Mouse (Mus musculus) left cerebral cortex, adult 2 months (tissue): Measurements from ENCODE around the gene Gde1. TPM values are rescaled to one million over a fixed set of nuclear protein-coding genes. Genes with fewer than 3 reads are reported as not detected.

ENCODE experiments used
- DNase-seq, 2 experiments: peaks; one replicate each; pipeline ENCODE4 v3.0.0; 2021 to 2022; ENCODE audit warnings: low spot score in 2 of 2, mixed read lengths in 1 of 2; ENCODE audit errors: extremely low spot score in 1 of 2
- H3K27ac ChIP-seq: fragments of 200-600 bp; 2 replicates; pipeline ENCODE4 v1.8.1; 2022
- H3K4me3 ChIP-seq: fragments of 200-600 bp; 2 replicates; pipeline ENCODE4 v1.8.1; 2022
- CTCF ChIP-seq: fragments of 200-600 bp; IDR thresholded peaks from 2 replicates; pipeline ENCODE4 v1.8.1; 2022; ENCODE audit warnings: antibody characterized with exemption, mild to moderate bottlenecking, moderate library complexity
- intact Hi-C: fragments of 180-260 bp; cut with DNase I; formaldehyde crosslinking; loops from one replicate; pipeline ENCODE4 v1.15.1; 2025
- total RNA-seq, 2 experiments: library from RNA; stranded (reverse); gene quantifications; 2 replicates each; pipeline ENCODE4 v1.2.3; 2021

Gde1 gene
- total RNA-seq, 2 experiments from 2014 or later, result 236 to 239 TPM

GRCm38 (mm10) chr7:118704001-118704850 is 1.4 kb downstream of the Gde1 start:
- no peak for TF ChIP-seq CTCF
- Histone ChIP-seq H3K4me3 (peak overlapping the region; percentile 99), H3K27ac (peak overlapping the region; percentile 98)
- intact Hi-C loops, result no loop called here
- no peak for DNase-seq

- Histone ChIP-seq H3K27ac (peak overlapping the region; percentile 10), H3K4me3 (peak overlapping the region; percentile 99)
- intact Hi-C loops, result no loop called here
- TF ChIP-seq CTCF, result no peak
- no peak for DNase-seq
Measured at GRCm38 (mm10) chr7:118703144-118703561, 2.4 kb downstream of the Gde1 start.

GRCm38 (mm10) chr7:118698882-118699281 is 6.7 kb downstream of the Gde1 start:
- H3K4me3 ChIP-seq, result no peak overlapping the region
- DNase-seq, result no peak
- intact Hi-C loops, result no loop called here
- TF ChIP-seq CTCF, result no peak
- H3K27ac ChIP-seq, result no peak overlapping the region

- no peak for DNase-seq
- H3K27ac ChIP-seq, result no peak overlapping the region
- no peak for TF ChIP-seq CTCF
- H3K4me3 ChIP-seq, result no peak overlapping the region
- intact Hi-C loops, result no loop called here
Measured at GRCm38 (mm10) chr7:118697168-118697567, 8.4 kb downstream of the Gde1 start.

- Histone ChIP-seq H3K4me3 (no peak overlapping the region), H3K27ac (no peak overlapping the region)
- DNase-seq, result no peak
- TF ChIP-seq CTCF, result no peak
- intact Hi-C loops, result no loop called here
Measured at GRCm38 (mm10) chr7:118696146-118696545, 9.4 kb downstream of the Gde1 start.

GRCm38 (mm10) chr7:118691287-118691686 is 14.3 kb downstream of the Gde1 start:
- no peak overlapping the region for H3K4me3 ChIP-seq
- TF ChIP-seq CTCF, result no peak
- DNase-seq, result no peak
- intact Hi-C loops, result no loop called here
- H3K27ac ChIP-seq, result no peak overlapping the region

- H3K27ac ChIP-seq, result peak overlapping the region; percentile 42; the same call in 1 of the 2 replicates
- intact Hi-C loops, result loop anchor here (2.0 to 5.0 kb wide), 2 partner anchors 240 to 387 kb away; partner anchors contain the start of gene Syt17
- H3K4me3 ChIP-seq, result no peak overlapping the region
- TF ChIP-seq CTCF, result no peak
- DNase-seq, result no peak
Measured at GRCm38 (mm10) chr7:118689088-118689487, 16.5 kb downstream of the Gde1 start.

GRCm38 (mm10) chr7:118688199-118688598 is 17.4 kb downstream of the Gde1 start:
- DNase-seq, result peak; percentile 82 to 87
- Histone ChIP-seq H3K27ac (no peak overlapping the region), H3K4me3 (no peak overlapping the region)
- peak; percentile 91 for TF ChIP-seq CTCF
- intact Hi-C loops, result loop anchor here (1.0 to 5.0 kb wide), 3 partner anchors 93 to 386 kb away; partner anchors contain the start of gene Syt17

- intact Hi-C loops, result no loop called here
- no peak for DNase-seq
- H3K27ac ChIP-seq, result no peak overlapping the region
- no peak for TF ChIP-seq CTCF
- H3K4me3 ChIP-seq, result no peak overlapping the region
Measured at GRCm38 (mm10) chr7:118676826-118677225, 28.8 kb downstream of the Gde1 start.

- H3K4me3 ChIP-seq, result no peak overlapping the region
- H3K27ac ChIP-seq, result no peak overlapping the region
- no peak for TF ChIP-seq CTCF
- intact Hi-C loops, result no loop called here
- no peak for DNase-seq
Measured at GRCm38 (mm10) chr7:118670142-118670541, 35.4 kb downstream of the Gde1 start.

- intact Hi-C loops, result no loop called here
- peak; percentile 2; the same call in 1 of the 2 replicates for TF ChIP-seq CTCF
- no peak overlapping the region for H3K27ac ChIP-seq
- no peak overlapping the region for H3K4me3 ChIP-seq
- no peak for DNase-seq
Measured at GRCm38 (mm10) chr7:118667773-118668172, 37.8 kb downstream of the Gde1 start.

GRCm38 (mm10) chr7:118656730-118657129 is 48.8 kb downstream of the Gde1 start:
- TF ChIP-seq CTCF, result no peak
- DNase-seq, result no peak
- Histone ChIP-seq H3K4me3 (no peak overlapping the region), H3K27ac (no peak overlapping the region)
- intact Hi-C loops, result no loop called here
